Comparison of ENCODE assay signal across 10 mouse cellular contexts in the genomic region with DNA sequence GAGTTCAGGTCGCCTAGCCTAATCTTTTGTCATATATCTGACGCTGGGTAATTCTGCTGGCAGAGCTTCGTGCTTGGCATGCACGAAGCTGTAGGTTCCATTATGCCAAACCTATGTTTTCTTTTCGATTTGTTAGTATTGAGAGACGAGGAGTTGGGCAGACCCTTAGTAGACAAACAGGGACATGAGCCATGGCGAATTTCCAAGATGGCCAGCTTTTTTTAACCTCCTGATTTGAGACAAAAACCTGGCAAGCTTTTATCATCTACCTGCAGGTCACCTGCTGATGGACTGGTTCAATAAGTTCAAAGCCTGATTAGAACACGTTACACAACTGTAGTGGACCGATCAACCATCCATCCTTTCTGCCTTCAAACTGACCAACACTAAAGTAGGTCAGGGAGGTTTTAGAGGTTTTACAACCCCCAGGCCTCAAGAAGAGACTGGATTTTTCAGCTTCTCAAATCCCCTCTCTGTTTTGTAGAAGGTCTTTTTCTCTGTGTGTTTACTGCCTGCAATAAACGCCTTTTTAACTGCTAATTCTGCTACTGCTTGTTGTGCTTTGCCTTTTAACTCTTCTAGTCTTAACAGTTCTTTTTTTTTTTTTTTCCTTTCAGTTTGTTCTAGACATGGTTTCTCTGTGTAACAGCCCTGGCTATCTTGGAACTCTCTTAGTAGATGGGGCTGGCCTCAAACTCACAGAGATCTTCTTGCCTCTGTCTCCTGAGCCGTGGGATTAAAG. TPM values are rescaled to one million over a fixed set of nuclear protein-coding genes. Genes with fewer than 3 reads are reported as not detected.
DNase-seq lines count a peak whose midpoint lies in the region; ATAC-seq and TF ChIP-seq lines count a peak whose summit lies in the region.
"Had no signal": no experiment of that assay in that cellular context is flagged by ENCODE, and none has a peak within 500 bp of the region (broad histone marks: within the 10 kb centered on the region; RNA-seq: fewer than 3 reads in every experiment).

No protein-coding gene starts in this region.

- TF ChIP-seq POLR2A in bone marrow, adult 2 months (IDR thresholded peaks at IDR 0.05; ENCODE audit: borderline replicate concordance, control insufficient read depth, low read depth, low read length), result no peak
- TF ChIP-seq POLR2A in embryonic fibroblast, embryonic 13.5 days (IDR thresholded peaks at IDR 0.05; ENCODE audit: low read depth, low read length), result no peak

- peak overlapping the region; percentile 91 for H3K4me3 ChIP-seq in left cerebral cortex, adult 2 months
- H3K4me3 ChIP-seq in bone marrow, adult 2 months (replicated peaks; ENCODE audit: control insufficient read depth, low read depth, low read length), result peak overlapping the region; percentile 32
- peak overlapping the region; percentile 23; the same call in 1 of the 2 replicates for H3K4me3 ChIP-seq in embryonic fibroblast, embryonic 13.5 days (ENCODE audit: insufficient read depth, low read length)
- peak overlapping the region; percentile 89 for H3K4me3 ChIP-seq in hindbrain, postnatal 0 days (ENCODE audit: low read length)

- H3K36me3 ChIP-seq in hindbrain, postnatal 0 days (ENCODE audit: insufficient read depth, low read length), result no peaks in the 10 kb centered on the region

- peak overlapping the region; percentile 76 for H3K4me2 ChIP-seq in hindbrain, postnatal 0 days (ENCODE audit: low read depth, low read length)

- peak in 1 of 2 experiments; percentile 12 for DNase-seq in left cerebral cortex, adult 2 months (ENCODE audit: extremely low spot score in 1 of 2, low spot score in 2 of 2)
- no peak for DNase-seq in left cerebral cortex, adult 11 months (ENCODE audit: low spot score)
- no peak for DNase-seq in hindbrain, postnatal 0 days (ENCODE audit: low spot score)
- peak; percentile 34 for DNase-seq in lung, postnatal 10 days
- peak; percentile 20 for DNase-seq in yolk sac, embryonic 10.5 days (ENCODE audit: low spot score)

- no peaks in the 10 kb centered on the region for H3K4me1 ChIP-seq in bone marrow, adult 2 months (ENCODE audit: control insufficient read depth, insufficient read depth, low read length)
- no peaks in the 10 kb centered on the region for H3K4me1 ChIP-seq in embryonic fibroblast, embryonic 13.5 days (ENCODE audit: control insufficient read depth, insufficient read depth, low read length)
- 0 out of 2 replicates have a peak, but pooled peaks cover 4% of the 10 kb centered on the region for H3K4me1 ChIP-seq in hindbrain, postnatal 0 days (ENCODE audit: insufficient read depth, low read length)

- no peak for ATAC-seq in hindbrain, postnatal 0 days
- no peak for ATAC-seq in monocyte, adult 5-6 weeks (replicated peaks; ENCODE audit: insufficient number of reproducible peaks, low FRiP score, low TSS enrichment, poor library complexity, severe bottlenecking)

- H3K9me3 ChIP-seq in hindbrain, postnatal 0 days (ENCODE audit: low read length), result no peaks in the 10 kb centered on the region

- WGBS in bone marrow, adult 2 months, result 27% methylated on average over 11 of the region's 11 CpGs
- 35% methylated on average over 11 of the region's 11 CpGs for WGBS in hindbrain, postnatal 0 days

- no peaks in the 10 kb centered on the region for H3K27me3 ChIP-seq in hindbrain, postnatal 0 days (ENCODE audit: insufficient read depth, low read length)

- no peak for TF ChIP-seq CTCF in left cerebral cortex, adult 2 months (IDR thresholded peaks at IDR 0.05)
- no peak for TF ChIP-seq CTCF in bone marrow, adult 2 months (IDR thresholded peaks at IDR 0.05; ENCODE audit: control insufficient read depth, insufficient read depth, low read length)
- TF ChIP-seq CTCF in embryonic fibroblast, embryonic 13.5 days (IDR thresholded peaks at IDR 0.05; ENCODE audit: borderline replicate concordance, insufficient read depth, low read length), result no peak
- TF ChIP-seq CTCF in hindbrain, postnatal 0 days (IDR thresholded peaks at IDR 0.05; ENCODE audit: low read depth), result no peak

- intact Hi-C loops in left cerebral cortex, adult 2 months (cut with DNase I), result no loop called here

- H3K27ac ChIP-seq in left cerebral cortex, adult 2 months, result peak overlapping the region; percentile 85
- H3K27ac ChIP-seq in bone marrow, adult 2 months (ENCODE audit: control insufficient read depth, insufficient read depth, low read depth, low read length, poor library complexity), result peak overlapping the region; percentile 99; the same call in 1 of the 2 replicates
- H3K27ac ChIP-seq in embryonic fibroblast, embryonic 13.5 days (ENCODE audit: insufficient read depth, low read length), result peak overlapping the region; percentile 57
- peak overlapping the region; percentile 95 for H3K27ac ChIP-seq in hindbrain, postnatal 0 days

- peak overlapping the region; percentile 92; the same call in 1 of the 2 replicates for H3K9ac ChIP-seq in hindbrain, postnatal 0 days (replicated peaks; ENCODE audit: low read length)

RNA-seq across cellular contexts. Expression of gene Ahctf1, which starts 0.8 kb away (rescaled TPM):
- total RNA-seq in left cerebral cortex, adult 2 months (2021), result 10 to 100 TPM; 36.1 to 37.3 TPM
- polyA plus RNA-seq in bone marrow, adult 2 months (2011; ENCODE audit: insufficient read depth, insufficient read length, low replicate concordance, missing spikeins), result 21.7 and 41.3 TPM in 2 replicates
- 85.9 and 93.0 TPM in 2 replicates for polyA plus RNA-seq in embryonic fibroblast, embryonic 13.5 days (2011; ENCODE audit: insufficient read length, low read depth, missing spikeins)
- 16.3 and 18.5 TPM in 2 replicates for total RNA-seq in hindbrain, postnatal 0 days (2014; rRNA removed)
- 9.6 and 9.9 TPM in 2 replicates for polyA plus RNA-seq in hindbrain, postnatal 0 days (2015; fragmentation: Nextera tagmentation; extraction: Ambion mirVana)
- total RNA-seq in monocyte, adult 5-6 weeks (2017), result 47.6 to 87.5 TPM (median 56.5 TPM) in 3 replicates

RNA-seq across cellular contexts. Expression of gene Gm10518, which starts 1.1 kb away (rescaled TPM):
- total RNA-seq in left cerebral cortex, adult 2 months (2021), result under 1 TPM in 1 of 2 experiments, not detected in 1; 0.26 TPM
- not detected in 2 replicates for polyA plus RNA-seq in bone marrow, adult 2 months (2011; ENCODE audit: insufficient read depth, insufficient read length, low replicate concordance, missing spikeins)
- polyA plus RNA-seq in embryonic fibroblast, embryonic 13.5 days (2011; ENCODE audit: insufficient read length, low read depth, missing spikeins), result not detected in 2 replicates
- 0.89 TPM in 1 of 2 replicates, not detected in the other for total RNA-seq in hindbrain, postnatal 0 days (2014; rRNA removed)
- polyA plus RNA-seq in hindbrain, postnatal 0 days (2015; fragmentation: Nextera tagmentation; extraction: Ambion mirVana), result 0.11 TPM in 1 of 2 replicates, not detected in the other
- total RNA-seq in monocyte, adult 5-6 weeks (2017), result 0.58 TPM in 1 of 3 replicates, not detected in the others
- total RNA-seq: left cerebral cortex, postnatal 25 days had no signal
- polyA plus RNA-seq: brain, embryonic 14.5 days had no signal

RNA-seq across cellular contexts. Expression of gene Kif28, which starts 59.2 kb away (rescaled TPM):
- total RNA-seq in left cerebral cortex, adult 2 months (2021), result under 1 TPM in 1 of 2 experiments, not detected in 1; 0.23 TPM
- polyA plus RNA-seq in bone marrow, adult 2 months (2011; ENCODE audit: insufficient read depth, insufficient read length, low replicate concordance, missing spikeins), result not detected in 2 replicates
- not detected in 2 replicates for polyA plus RNA-seq in embryonic fibroblast, embryonic 13.5 days (2011; ENCODE audit: insufficient read length, low read depth, missing spikeins)
- not detected in 2 replicates for total RNA-seq in hindbrain, postnatal 0 days (2014; rRNA removed)
- polyA plus RNA-seq in hindbrain, postnatal 0 days (2015; fragmentation: Nextera tagmentation; extraction: Ambion mirVana), result 0.06 TPM in 1 of 2 replicates, not detected in the other
- total RNA-seq in monocyte, adult 5-6 weeks (2017), result not detected in 3 replicates

Comparison
In these comparisons a context has a peak if more than half of its experiments do, and no peak if none do; other contexts are left out.
1. DNase-seq: peak in lung, postnatal 10 days (single experiment) and yolk sac, embryonic 10.5 days (single experiment); none in left cerebral cortex, adult 11 months (single experiment) and hindbrain, postnatal 0 days (single experiment).
2. H3K4me3 ChIP-seq: peak in every context shown above with its lines; median percentile 91 in left cerebral cortex, adult 2 months; 89 in hindbrain, postnatal 0 days; 32 in bone marrow, adult 2 months; 23 in embryonic fibroblast, embryonic 13.5 days.
3. Peak in every context shown above with its lines, with median percentiles within 50 percentile points of each other: H3K27ac ChIP-seq.